Mouse (Mus musculus) midbrain, postnatal 0 days (tissue): Measurements from ENCODE around the gene Spink2. TPM values are rescaled to one million over a fixed set of nuclear protein-coding genes. Genes with fewer than 3 reads are reported as not detected.
A peak's percentile ranks its signal among the peaks of the same experiment; 100 is the strongest.

Experiments
- ATAC-seq: fragments of 200-750 bp; cut with Nextera tagmentation; 2 replicates; pipeline ENCODE4 v1.8.0; 2017; ENCODE audit warnings: moderate number of reproducible peaks, mild to moderate bottlenecking, moderate TSS enrichment, moderate library complexity; ENCODE audit not compliant: low FRiP score
- DNase-seq: peaks from one replicate; pipeline ENCODE4 v3.0.0-alpha.2; 2015; ENCODE audit warnings: low spot score
- H3K27ac ChIP-seq: fragments of 300-500 bp; sonication (generic); 2 replicates; pipeline ENCODE4 v1.5.1; 2014; ENCODE audit warnings: low read depth, mild to moderate bottlenecking, low read length, mixed read lengths
- H3K27me3 ChIP-seq: fragments of 300-500 bp; sonication (generic); 2 replicates; pipeline ENCODE4 v1.6.1; 2014; ENCODE audit warnings: low read length, control low read depth, mixed read lengths; ENCODE audit not compliant: insufficient read depth
- H3K36me3 ChIP-seq: fragments of 300-500 bp; sonication (generic); 2 replicates; pipeline ENCODE4 v1.6.1; 2014; ENCODE audit warnings: low read length, control low read depth, mixed read lengths; ENCODE audit not compliant: insufficient read depth
- H3K4me1 ChIP-seq: fragments of 300-500 bp; sonication (generic); 2 replicates; pipeline ENCODE4 v1.6.1; 2014; ENCODE audit warnings: mild to moderate bottlenecking, control low read depth, antibody characterized with exemption, low read length, mixed read lengths; ENCODE audit not compliant: insufficient read depth
- H3K4me2 ChIP-seq: fragments of 300-500 bp; sonication (generic); 2 replicates; pipeline ENCODE4 v1.6.1; 2014; ENCODE audit warnings: low read depth, mild to moderate bottlenecking, low read length, mixed read lengths; ENCODE audit not compliant: poor library complexity, severe bottlenecking
- H3K4me3 ChIP-seq: fragments of 300-500 bp; sonication (generic); 2 replicates; pipeline ENCODE4 v1.5.1; 2014; ENCODE audit warnings: low read depth, mild to moderate bottlenecking, low read length, moderate library complexity
- H3K9ac ChIP-seq: fragments of 300-500 bp; sonication (generic); replicated peaks from 2 replicates; pipeline ENCODE4 v1.6.1; 2014; ENCODE audit warnings: mild to moderate bottlenecking, low read length, moderate library complexity, mixed read lengths; ENCODE audit not compliant: poor library complexity, severe bottlenecking
- H3K9me3 ChIP-seq: fragments of 300-500 bp; sonication (generic); 2 replicates; pipeline ENCODE4 v1.6.1; 2016; ENCODE audit warnings: low read length, control low read depth
- CTCF ChIP-seq: IDR thresholded peaks from 2 replicates; pipeline ENCODE4 v1.5.1; 2016; ENCODE audit warnings: antibody characterized with exemption, mild to moderate bottlenecking
- WGBS: fragments of 180-500 bp; shearing (Covaris S2); extraction: QIAGEN DNeasy Blood & Tissue Kit; methylation state at CpG from one replicate; pipeline ENCODE4 v1.1.7; 2014; 5-methylcytosine and 5-hydroxymethylcytosine counted together
- polyA plus RNA-seq: library from polyadenylated mRNA; unstranded; fragments of >200 nt; fragmentation: Nextera tagmentation; extraction: Ambion mirVana; gene quantifications from 2 replicates; pipeline ENCODE4 v1.2.1, GENCODE M21; 2015
- total RNA-seq: library from RNA; depleted of rRNA; stranded (reverse); fragments of >200 nt; gene quantifications from 2 replicates; pipeline ENCODE4 v1.2.3, GENCODE M21; 2014

Spink2 gene
- total and polyA plus RNA-seq, 2 experiments from 2014 or later, result 1.5 TPM; not detected in 1

GRCm38 (mm10) chr5:77181508-77181907, 29.8 kb downstream of the Spink2 start:
- Histone ChIP-seq H3K27ac (no peak overlapping the region), H3K9me3 (no peaks in the 10 kb centered on the region), H3K4me1 (no peaks in the 10 kb centered on the region), H3K4me2 (no peak overlapping the region), H3K4me3 (no peak overlapping the region), H3K9ac (no peak overlapping the region), H3K36me3 (no peaks in the 10 kb centered on the region), H3K27me3 (no peaks in the 10 kb centered on the region)
- WGBS, result 89% methylated on average over 7 of the region's 7 CpGs
- DNase-seq (no peak), ATAC-seq (no peak)
- TF ChIP-seq CTCF, result no peak

DNA sequence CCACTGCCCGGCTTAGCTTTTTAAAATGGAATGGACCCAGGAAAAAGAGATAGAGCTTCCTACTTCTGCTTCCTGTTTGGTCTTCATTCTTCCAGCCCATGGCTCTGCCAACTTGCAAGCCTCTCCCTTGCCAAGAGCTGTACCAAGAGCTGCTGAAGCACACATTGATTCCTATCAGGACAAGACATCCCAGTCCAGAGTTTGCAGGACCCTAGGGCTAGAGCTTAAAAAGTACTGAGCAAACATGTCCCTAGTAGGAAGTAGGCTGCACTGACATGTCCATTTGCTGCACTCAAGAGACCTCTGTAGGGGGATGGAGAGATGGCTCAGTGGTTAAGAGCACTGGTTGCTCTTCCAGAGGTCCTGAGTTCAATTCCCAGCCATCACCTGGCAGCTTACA, 32.3 kb downstream of the Spink2 start:
- 91% methylated on average over 1 of the region's 1 CpGs for WGBS
- H3K4me3 ChIP-seq, result no peak overlapping the region
- DNase-seq (no peak), ATAC-seq (no peak)
- H3K27ac ChIP-seq, result no peak overlapping the region
- H3K9me3 ChIP-seq, result no peaks in the 10 kb centered on the region
- H3K9ac ChIP-seq, result no peak overlapping the region
- H3K27me3 ChIP-seq, result no peaks in the 10 kb centered on the region
- H3K4me1 ChIP-seq, result no peaks in the 10 kb centered on the region
- TF ChIP-seq CTCF, result no peak
- no peaks in the 10 kb centered on the region for H3K36me3 ChIP-seq
- H3K4me2 ChIP-seq, result no peak overlapping the region

GRCm38 (mm10) chr5:77178008-77178407, 33.3 kb downstream of the Spink2 start:
- Histone ChIP-seq H3K9me3 (no peaks in the 10 kb centered on the region), H3K36me3 (no peaks in the 10 kb centered on the region), H3K9ac (no peak overlapping the region), H3K4me2 (no peak overlapping the region), H3K4me3 (no peak overlapping the region), H3K27ac (no peak overlapping the region), H3K4me1 (no peaks in the 10 kb centered on the region), H3K27me3 (no peaks in the 10 kb centered on the region)
- TF ChIP-seq CTCF, result no peak
- 73% methylated on average over 9 of the region's 9 CpGs for WGBS
- ATAC-seq (no peak), DNase-seq (no peak)

DNA sequence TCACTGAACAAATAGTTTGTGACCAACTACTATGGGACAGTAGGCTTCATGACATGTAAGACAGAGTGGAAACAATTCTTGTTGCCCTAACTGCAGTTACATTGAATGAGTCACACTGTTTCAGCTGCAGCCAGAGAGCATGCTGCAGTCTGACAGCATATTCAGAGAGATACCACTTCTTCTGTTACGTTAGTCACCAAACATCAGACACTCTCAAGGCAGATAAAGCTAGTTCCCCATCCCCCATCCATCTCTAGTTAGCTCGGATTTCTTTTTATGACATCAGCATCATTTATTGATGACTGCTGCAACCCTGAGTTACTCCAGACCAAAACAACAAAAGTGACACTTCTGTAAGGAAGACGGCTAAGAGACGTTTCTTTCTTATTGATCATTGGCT, 36.5 kb downstream of the Spink2 start:
- DNase-seq, result no peak

DNA sequence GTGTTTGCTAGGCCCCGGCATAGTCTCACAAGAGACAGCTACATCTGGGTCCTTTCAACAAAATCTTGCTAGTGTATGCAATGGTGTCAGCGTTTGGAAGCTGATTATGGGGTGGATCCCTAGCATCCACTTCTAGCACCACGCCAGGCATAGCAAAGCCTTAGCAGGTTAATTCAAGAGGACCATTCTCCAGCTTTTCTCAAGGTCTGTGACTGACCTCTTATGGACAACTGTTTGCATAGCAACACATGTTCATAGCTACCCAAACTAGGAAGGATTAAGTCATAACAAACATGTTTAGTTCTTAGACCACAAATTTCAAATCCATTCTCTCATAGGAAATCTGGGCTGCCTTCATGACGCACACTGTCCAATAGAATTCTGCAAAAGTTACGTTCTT, 40.7 kb downstream of the Spink2 start:
- Histone ChIP-seq H3K9ac (no peak overlapping the region), H3K4me3 (no peak overlapping the region), H3K27ac (no peak overlapping the region), H3K27me3 (no peaks in the 10 kb centered on the region), H3K9me3 (no peaks in the 10 kb centered on the region), H3K4me1 (no peaks in the 10 kb centered on the region), H3K4me2 (no peak overlapping the region), H3K36me3 (no peaks in the 10 kb centered on the region)
- DNase-seq (peak; percentile 83), ATAC-seq (0 out of 2 replicates have a peak, but pooled peaks have one; percentile 65)
- WGBS, result 50% methylated on average over 4 of the region's 5 CpGs
- peak; percentile 80 for TF ChIP-seq CTCF

More for the DNA sequence above, 36.5 kb downstream of the Spink2 start:
- Histone ChIP-seq H3K36me3 (no peaks in the 10 kb centered on the region), H3K4me3 (no peak overlapping the region), H3K9me3 (no peaks in the 10 kb centered on the region), H3K4me1 (no peaks in the 10 kb centered on the region), H3K4me2 (no peak overlapping the region), H3K27ac (no peak overlapping the region), H3K9ac (no peak overlapping the region), H3K27me3 (no peaks in the 10 kb centered on the region)
- ATAC-seq, result no peak
- 63% methylated on average over 4 of the region's 4 CpGs for WGBS
- no peak for TF ChIP-seq CTCF

- no peak for DNase-seq
- H3K4me2 ChIP-seq, result no peak overlapping the region
- no peaks in the 10 kb centered on the region for H3K9me3 ChIP-seq
- TF ChIP-seq CTCF, result no peak
- H3K27ac ChIP-seq, result no peak overlapping the region
- H3K4me3 ChIP-seq, result no peak overlapping the region
- H3K9ac ChIP-seq, result no peak overlapping the region
- H3K27me3 ChIP-seq, result no peaks in the 10 kb centered on the region
- no peaks in the 10 kb centered on the region for H3K36me3 ChIP-seq
- no peak for ATAC-seq
- no peaks in the 10 kb centered on the region for H3K4me1 ChIP-seq
- 87% methylated on average over 22 of the region's 22 CpGs for WGBS
Measured at GRCm38 (mm10) chr5:77167306-77167945, 43.8 kb downstream of the Spink2 start.
